Mouse (Mus musculus) kidney, adult 2 months (tissue): ENCODE data around the gene Hsd11b2.

Experiments used
- CTCF ChIP-seq: fragments of 200-500 bp; conservative IDR thresholded peaks from 2 replicates; pipeline ENCODE4 v1.5.1; 2011; ENCODE audit warnings: low read depth, mild to moderate bottlenecking, control low read depth, low read length, moderate library complexity, mixed read lengths; ENCODE audit not compliant: insufficient read depth, insufficient read length
- POLR2A ChIP-seq: fragments of 200-500 bp; IDR thresholded peaks from one replicate; pipeline ENCODE4 v1.6.1; 2011; ENCODE audit warnings: low read depth, low read length, control low read depth

DNA sequence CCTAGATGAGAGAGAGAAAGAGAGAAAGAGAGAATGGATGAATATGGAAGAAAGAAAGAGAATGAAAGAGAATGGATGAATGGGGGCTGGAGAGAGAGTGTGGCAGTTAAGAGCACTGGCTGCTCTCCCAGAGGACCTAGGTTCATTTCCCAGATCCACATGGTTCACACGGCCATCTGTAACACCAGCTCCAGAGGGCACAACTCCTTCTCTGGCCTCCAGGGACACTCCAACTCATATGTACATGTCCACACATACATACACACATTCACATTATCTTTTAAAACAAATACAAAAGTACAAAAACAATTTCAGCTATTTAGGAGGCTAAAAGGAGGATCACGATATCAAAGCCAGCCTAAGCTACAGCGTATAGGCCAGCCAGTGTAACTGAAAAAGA lies 44.3 kb downstream of the Hsd11b2 start:
- TF ChIP-seq POLR2A (no peak), CTCF (no peak)
